In genomic region chr15:96831256-96831655, GRCm38 (mm10) we compare ENCODE assay signal across 18 mouse cellular contexts.
A peak's percentile ranks its signal among the peaks of the same experiment; 100 is the strongest.
DNase-seq lines count a peak whose midpoint lies in the region; TF ChIP-seq lines count a peak whose summit lies in the region.
"Had no signal": no experiment of that assay in that cellular context is flagged by ENCODE, and none has a peak within 500 bp of the region (broad histone marks: within the 10 kb centered on the region; RNA-seq: fewer than 3 reads in every experiment).

No protein-coding gene starts in this region.

- no peak for DNase-seq in MEL (ENCODE audit: low read depth, low spot score)
- peak; percentile 27 for DNase-seq in limb, embryonic 10.5 days (ENCODE audit: low spot score)
- no peak for DNase-seq in urinary bladder, adult 2 months (ENCODE audit: low spot score)
- no peak for DNase-seq in layer of hippocampus, postnatal 10 days (ENCODE audit: low spot score in 2 of 2)
- DNase-seq in cerebellum, adult 9-11 months: no peak
- DNase-seq: cerebellum, adult 11-12 months; cerebellum, adult 2 months; cerebellum, postnatal 10 days; cerebellum, postnatal 25 days had no signal

- H3K9me3 ChIP-seq in MEL (replicated peaks; ENCODE audit: insufficient read depth, low read length): no peaks in the 10 kb centered on the region
- H3K9me3 ChIP-seq in limb, embryonic 10.5 days (replicated peaks): no peaks in the 10 kb centered on the region
- H3K9me3 ChIP-seq: embryonic facial prominence, embryonic 10.5 days; embryonic facial prominence, embryonic 12.5 days; forebrain, embryonic 10.5 days; forebrain, embryonic 12.5 days had no signal

- TF ChIP-seq POLR2A in MEL (IDR thresholded peaks at IDR 0.05; ENCODE audit: control insufficient read depth in 1 of 2, insufficient read depth in 1 of 2, low read depth in 1 of 2, low read length in 2 of 2, poor library complexity in 1 of 2): no peak

- no peaks in the 10 kb centered on the region for H3K27me3 ChIP-seq in C2C12 (ENCODE audit: control insufficient read depth, insufficient read depth, insufficient read length)
- peaks cover 6 to 25% of the 10 kb centered on the region in 2 experiments for H3K27me3 ChIP-seq in MEL (ENCODE audit: control insufficient read depth in 1 of 2, insufficient read depth in 2 of 2, low read length in 2 of 2)
- H3K27me3 ChIP-seq in limb, embryonic 10.5 days (ENCODE audit: low read depth, poor library complexity, severe bottlenecking): no peaks in the 10 kb centered on the region
- H3K27me3 ChIP-seq: CH12.LX; embryonic facial prominence, embryonic 12.5 days; forebrain, embryonic 12.5 days; Patski had no signal

- H3K79me3 ChIP-seq in C2C12 (ENCODE audit: low read depth): no peaks in the 10 kb centered on the region

- H3K27ac ChIP-seq in MEL (ENCODE audit: control insufficient read depth, low read depth, low read length): no peak overlapping the region
- no peak overlapping the region for H3K27ac ChIP-seq in limb, embryonic 10.5 days
- H3K27ac ChIP-seq: embryonic facial prominence, embryonic 10.5 days; embryonic facial prominence, embryonic 12.5 days; forebrain, embryonic 10.5 days; forebrain, embryonic 12.5 days had no signal

- no peak for TF ChIP-seq EP300 in MEL (IDR thresholded peaks at IDR 0.05; ENCODE audit: low read depth in 1 of 2, low read length in 2 of 2)

- no peak for TF ChIP-seq RAD21 in MEL (IDR thresholded peaks at IDR 0.05; ENCODE audit: low read depth, low read length)

- H3K4me1 ChIP-seq in MEL (ENCODE audit: control insufficient read depth in 1 of 2, insufficient read depth in 2 of 2, low read length in 2 of 2): no peaks in the 10 kb centered on the region
- peaks cover 11% of the 10 kb centered on the region; the same call in 1 of the 2 replicates for H3K4me1 ChIP-seq in limb, embryonic 10.5 days
- H3K4me1 ChIP-seq: embryonic facial prominence, embryonic 12.5 days; forebrain, embryonic 10.5 days; forebrain, embryonic 12.5 days had no signal

- no peaks in the 10 kb centered on the region for H3K36me3 ChIP-seq in C2C12 (ENCODE audit: control insufficient read depth, insufficient read depth)
- no peaks in the 10 kb centered on the region for H3K36me3 ChIP-seq in MEL (ENCODE audit: control insufficient read depth in 1 of 2, insufficient read depth in 2 of 2, low read length in 2 of 2)
- H3K36me3 ChIP-seq in limb, embryonic 10.5 days: no peaks in the 10 kb centered on the region
- H3K36me3 ChIP-seq: embryonic facial prominence, embryonic 10.5 days; embryonic facial prominence, embryonic 12.5 days; forebrain, embryonic 10.5 days; forebrain, embryonic 12.5 days; G1E had no signal

- H3K4me3 ChIP-seq in C2C12 (ENCODE audit: insufficient read depth, poor library complexity, severe bottlenecking): no peak overlapping the region
- H3K4me3 ChIP-seq in MEL (ENCODE audit: control insufficient read depth in 1 of 2, insufficient read depth in 1 of 2, low read depth in 2 of 2, low read length in 2 of 2): no peak overlapping the region
- no peak overlapping the region for H3K4me3 ChIP-seq in limb, embryonic 10.5 days
- H3K4me3 ChIP-seq: embryonic facial prominence, embryonic 10.5 days; embryonic facial prominence, embryonic 12.5 days; erythroblast, embryonic 14.5 days; forebrain, embryonic 10.5 days; forebrain, embryonic 12.5 days had no signal

- no peak overlapping the region for H3K9ac ChIP-seq in MEL (ENCODE audit: control insufficient read depth, low read depth, low read length, poor library complexity, severe bottlenecking)
- H3K9ac ChIP-seq: embryonic facial prominence, embryonic 12.5 days; forebrain, embryonic 12.5 days had no signal

- no peak overlapping the region for H3ac ChIP-seq in C2C12 (ENCODE audit: control insufficient read depth, insufficient read length, low read depth)

- TF ChIP-seq CTCF in C2C12 (IDR thresholded peaks at IDR 0.05; ENCODE audit: control insufficient read depth, insufficient read depth, insufficient read length): no peak
- TF ChIP-seq CTCF in MEL (IDR thresholded peaks at IDR 0.05 in 2 of 3, conservative IDR thresholded peaks at IDR 0.05 in 1 of 3; ENCODE audit: control insufficient read depth in 1 of 3, insufficient read depth in 1 of 3, low read depth in 2 of 3, low read length in 3 of 3, poor library complexity in 1 of 3, severe bottlenecking in 1 of 3): no peak

- WGBS in limb, embryonic 10.5 days: 94% methylated on average over 10 of the region's 10 CpGs

- H3K79me2 ChIP-seq in C2C12 (ENCODE audit: control insufficient read depth, insufficient read depth) (no peaks in the 10 kb centered on the region), MEL (ENCODE audit: control insufficient read depth, insufficient read depth, low read length, poor library complexity) (no peaks in the 10 kb centered on the region)

TF ChIP-seq in C2C12, 6 proteins besides CTCF, POLR2A, EP300 and RAD21:
- TF ChIP-seq USF1 (IDR thresholded peaks at IDR 0.05; ENCODE audit: low read depth) (no peak), FOSL1 (IDR thresholded peaks at IDR 0.05; ENCODE audit: insufficient read depth, low read length, poor library complexity, severe bottlenecking) (no peak), MYOD1 (IDR thresholded peaks at IDR 0.05; ENCODE audit: control insufficient read depth, insufficient read length, low read depth) (peak; percentile 67)

TF ChIP-seq in MEL, 35 proteins besides CTCF, POLR2A, EP300 and RAD21:
- TF ChIP-seq ZNF384 (IDR thresholded peaks at IDR 0.05; ENCODE audit: low read depth, low read length) (no peak), MEF2A (IDR thresholded peaks at IDR 0.05; ENCODE audit: extremely low read depth, insufficient replicate concordance, low read depth, low read length, poor library complexity, severe bottlenecking) (no peak), MAX (IDR thresholded peaks at IDR 0.05; ENCODE audit: low read length) (0 out of 2 replicates have a peak, but pooled peaks have one; percentile 25), ZC3H11A (IDR thresholded peaks at IDR 0.05; ENCODE audit: low read depth, low read length) (no peak)
